Mouse (Mus musculus) neural tube, embryonic 12.5 days (tissue): ENCODE results near the gene Ankef1. TPM values are rescaled to one million over a fixed set of nuclear protein-coding genes. Genes with fewer than 3 reads are reported as not detected.

Experiments
- ATAC-seq: fragments of 200-750 bp; cut with Nextera tagmentation; 2 replicates; pipeline ENCODE4 v1.8.0; 2017; ENCODE audit warnings: low read depth, mild to moderate bottlenecking, moderate TSS enrichment, moderate library complexity; ENCODE audit not compliant: low FRiP score
- H3K27ac ChIP-seq: fragments of 300-500 bp; sonication (generic); 2 replicates; pipeline ENCODE4 v1.5.1; 2016
- H3K27me3 ChIP-seq: fragments of 300-500 bp; sonication (generic); replicated peaks from 2 replicates; pipeline ENCODE4 v1.6.1; 2016; ENCODE audit warnings: mild to moderate bottlenecking
- H3K36me3 ChIP-seq: fragments of 300-500 bp; sonication (generic); 2 replicates; pipeline ENCODE4 v1.6.1; 2016; ENCODE audit warnings: mild to moderate bottlenecking
- H3K4me1 ChIP-seq: fragments of 300-500 bp; sonication (generic); 2 replicates; pipeline ENCODE4 v1.6.1; 2016
- H3K4me2 ChIP-seq: fragments of 300-500 bp; sonication (generic); replicated peaks from 2 replicates; pipeline ENCODE4 v1.6.1; 2016; ENCODE audit warnings: mild to moderate bottlenecking
- H3K4me3 ChIP-seq: fragments of 300-500 bp; sonication (generic); 2 replicates; pipeline ENCODE4 v1.5.1; 2016
- H3K9ac ChIP-seq: fragments of 300-500 bp; sonication (generic); 2 replicates; pipeline ENCODE4 v1.6.1; 2016; ENCODE audit warnings: mild to moderate bottlenecking
- H3K9me3 ChIP-seq: fragments of 300-500 bp; sonication (generic); 2 replicates; pipeline ENCODE4 v1.6.1; 2016; ENCODE audit warnings: mild to moderate bottlenecking
- WGBS: fragments of 180-500 bp; shearing (Covaris S2); methylation state at CpG from one replicate; pipeline ENCODE4 v1.1.7; 2016; 5-methylcytosine and 5-hydroxymethylcytosine counted together
- polyA plus RNA-seq: library from polyadenylated mRNA; unstranded; fragments of >200 nt; fragmentation: Nextera tagmentation; extraction: Ambion mirVana; gene quantifications from 2 replicates; pipeline ENCODE4 v1.2.1, GENCODE M21; 2016

Gene Ankef1
- 0.44 and 0.59 TPM in 2 replicates for polyA plus RNA-seq

DNA sequence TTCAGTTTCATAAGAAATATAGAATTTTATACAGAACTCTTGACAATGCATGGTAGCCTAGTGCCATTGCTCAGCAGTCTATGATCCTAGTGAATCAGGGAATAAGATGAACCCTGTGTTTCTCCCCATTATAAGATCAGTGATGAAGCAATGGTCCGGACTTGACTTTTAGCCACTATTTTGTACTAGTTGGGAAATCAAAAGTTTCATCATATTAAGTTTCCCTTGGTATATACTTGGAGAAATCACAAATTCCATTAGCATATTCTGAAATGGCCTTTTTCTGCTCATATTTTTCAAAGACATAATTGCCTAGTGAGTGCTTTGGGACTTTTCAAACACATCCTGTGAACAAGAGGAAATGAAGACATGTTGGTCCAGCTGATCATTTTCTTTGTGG is at the start of gene Ankef1:
Gene Ankef1 (plus strand): TSS at position 260 of the 400 bp plus-strand sequence.
- Histone ChIP-seq H3K4me2 (no peak within 1 kb of the TSS), H3K4me1 (no peaks in the 10 kb centered on the region), H3K27me3 (no peaks in the 10 kb centered on the region), H3K9me3 (no peaks in the 10 kb centered on the region), H3K27ac (no peak within 1 kb of the TSS), H3K36me3 (no peaks in the 10 kb centered on the region), H3K9ac (no peak within 1 kb of the TSS), H3K4me3 (no peak within 1 kb of the TSS)
- 89% methylated on average over 1 of the region's 1 CpGs for WGBS
- no peak for ATAC-seq

- Histone ChIP-seq H3K36me3 (no peaks in the 10 kb centered on the region), H3K9ac (no peak overlapping the region), H3K4me1 (no peaks in the 10 kb centered on the region), H3K4me3 (no peak overlapping the region), H3K4me2 (no peak overlapping the region), H3K27ac (no peak overlapping the region), H3K9me3 (no peaks in the 10 kb centered on the region), H3K27me3 (no peaks in the 10 kb centered on the region)
- ATAC-seq: no peak
- WGBS: 81% methylated on average over 2 of the region's 2 CpGs
Measured at GRCm38 (mm10) chr2:136456468-136456867, 45.2 kb upstream of the Ankef1 start.

- Histone ChIP-seq H3K4me3 (no peak overlapping the region), H3K9ac (no peak overlapping the region), H3K27ac (no peak overlapping the region), H3K27me3 (no peaks in the 10 kb centered on the region), H3K9me3 (no peaks in the 10 kb centered on the region), H3K4me1 (no peaks in the 10 kb centered on the region), H3K4me2 (no peak overlapping the region), H3K36me3 (no peaks in the 10 kb centered on the region)
- no peak for ATAC-seq
- WGBS: 82% methylated on average over 3 of the region's 3 CpGs
Measured at GRCm38 (mm10) chr2:136456875-136457274, 44.8 kb upstream of the Ankef1 start.

- ATAC-seq: no peak
- no peak overlapping the region for H3K4me2 ChIP-seq
Measured at GRCm38 (mm10) chr2:136477656-136478055, 24.1 kb upstream of the Ankef1 start.

GRCm38 (mm10) chr2:136482269-136482668 is 19.4 kb upstream of the Ankef1 start:
- no peak overlapping the region for H3K4me2 ChIP-seq
- H3K9me3 ChIP-seq: no peaks in the 10 kb centered on the region
- no peak overlapping the region for H3K27ac ChIP-seq
- H3K4me1 ChIP-seq: no peaks in the 10 kb centered on the region
- 80% methylated on average over 5 of the region's 5 CpGs for WGBS
- ATAC-seq: no peak
- H3K27me3 ChIP-seq: no peaks in the 10 kb centered on the region
- no peak overlapping the region for H3K4me3 ChIP-seq
- H3K36me3 ChIP-seq: no peaks in the 10 kb centered on the region
- no peak overlapping the region for H3K9ac ChIP-seq

More at GRCm38 (mm10) chr2:136477656-136478055, 24.1 kb upstream of the Ankef1 start:
- WGBS: 85% methylated on average over 3 of the region's 3 CpGs
- H3K27ac ChIP-seq: no peak overlapping the region
- H3K9ac ChIP-seq: no peak overlapping the region
- H3K9me3 ChIP-seq: no peaks in the 10 kb centered on the region
- H3K36me3 ChIP-seq: no peaks in the 10 kb centered on the region
- no peaks in the 10 kb centered on the region for H3K4me1 ChIP-seq
- no peak overlapping the region for H3K4me3 ChIP-seq
- H3K27me3 ChIP-seq: no peaks in the 10 kb centered on the region

DNA sequence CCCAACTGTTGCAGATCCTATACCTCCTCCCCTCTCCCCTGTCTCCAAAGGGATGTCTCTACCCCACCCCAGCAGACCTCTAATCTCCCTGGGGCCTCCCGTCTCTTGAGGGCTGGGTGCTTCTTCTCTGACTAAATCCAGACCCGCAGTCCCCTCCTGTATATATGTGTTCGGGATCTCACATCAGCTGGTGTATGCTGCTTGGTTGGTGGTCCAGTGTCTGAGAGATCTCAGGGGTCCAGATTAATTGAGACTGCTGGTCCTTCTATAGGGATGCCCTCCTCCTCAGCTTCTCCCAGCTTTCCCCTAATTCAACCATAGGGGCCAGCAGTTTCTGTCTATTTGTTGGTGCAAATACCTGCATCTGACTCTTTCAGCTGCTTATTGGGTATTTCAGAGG is 18.7 kb upstream of the Ankef1 start:
- ATAC-seq: no peak
- H3K27ac ChIP-seq: no peak overlapping the region
- no peaks in the 10 kb centered on the region for H3K27me3 ChIP-seq
- H3K36me3 ChIP-seq: no peaks in the 10 kb centered on the region
- H3K4me1 ChIP-seq: no peaks in the 10 kb centered on the region
- no peak overlapping the region for H3K4me2 ChIP-seq
- WGBS: 87% methylated on average over 3 of the region's 3 CpGs
- H3K9me3 ChIP-seq: no peaks in the 10 kb centered on the region
- H3K4me3 ChIP-seq: no peak overlapping the region
- no peak overlapping the region for H3K9ac ChIP-seq

DNA sequence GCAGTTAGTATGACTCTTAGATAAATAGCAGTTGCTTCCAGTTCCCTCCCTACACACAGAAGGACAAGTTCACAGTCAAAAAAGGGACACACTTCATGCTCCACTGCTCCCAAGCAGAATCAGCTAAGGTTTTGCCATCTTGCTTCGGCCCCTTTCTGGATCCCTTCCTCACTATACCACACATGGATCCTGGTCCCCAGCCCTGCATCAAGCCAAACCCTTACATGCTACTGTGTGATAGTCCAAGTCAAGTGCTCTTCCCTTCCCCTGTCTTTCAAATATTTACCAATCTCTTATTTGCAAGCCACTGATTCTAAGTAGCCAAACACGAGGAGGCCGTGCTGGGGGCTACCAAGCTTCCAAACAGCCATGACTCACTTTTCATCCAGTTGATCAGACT is 16.8 kb upstream of the Ankef1 start:
- Histone ChIP-seq H3K27ac (no peak overlapping the region), H3K9me3 (no peaks in the 10 kb centered on the region), H3K4me2 (no peak overlapping the region), H3K9ac (no peak overlapping the region), H3K4me1 (no peaks in the 10 kb centered on the region), H3K27me3 (no peaks in the 10 kb centered on the region), H3K36me3 (no peaks in the 10 kb centered on the region), H3K4me3 (no peak overlapping the region)
- 76% methylated on average over 3 of the region's 3 CpGs for WGBS
- ATAC-seq: no peak

GRCm38 (mm10) chr2:136485401-136485800 is 16.3 kb upstream of the Ankef1 start:
- H3K4me2 ChIP-seq: no peak overlapping the region
- H3K4me3 ChIP-seq: no peak overlapping the region
- WGBS: 96% methylated on average over 1 of the region's 1 CpGs

DNA sequence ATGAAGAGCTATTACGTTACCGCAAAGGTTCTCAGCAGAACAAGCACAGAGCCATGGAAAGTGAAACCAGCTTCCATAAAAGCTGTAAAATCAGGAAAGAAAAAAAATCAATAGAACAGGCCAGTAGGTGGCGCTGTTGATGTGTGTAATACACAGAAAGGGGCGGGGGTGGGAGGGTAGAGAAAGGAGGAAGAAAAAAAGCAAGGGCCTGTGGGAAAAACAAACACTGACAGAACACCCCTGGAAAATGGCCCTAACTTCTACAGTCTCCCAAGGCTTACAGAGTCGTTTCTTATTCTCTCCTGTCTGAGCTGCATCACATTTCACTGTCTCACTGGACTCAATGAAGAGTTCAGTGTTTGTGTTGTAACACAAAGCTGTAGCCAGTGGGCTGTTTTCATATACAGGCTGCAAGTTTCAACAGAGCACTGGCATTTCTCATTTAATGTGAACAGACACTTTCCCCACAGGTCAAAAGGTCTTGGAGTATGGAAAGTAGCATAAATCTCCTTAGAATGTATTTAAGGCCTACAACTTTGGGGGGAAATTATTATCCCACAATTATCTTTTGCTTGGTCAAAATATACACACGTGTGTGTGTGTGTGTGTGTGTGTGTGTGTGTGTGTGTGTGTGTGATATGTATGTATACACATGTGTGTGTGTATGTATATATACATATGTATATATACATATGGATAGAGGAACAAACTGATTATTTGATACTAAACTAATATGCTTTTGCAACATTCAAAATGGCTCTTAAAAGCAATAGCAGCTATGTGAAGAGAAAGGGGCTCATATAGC is 15.7 kb upstream of the Ankef1 start:
- Histone ChIP-seq H3K9me3 (no peaks in the 10 kb centered on the region), H3K4me2 (no peak overlapping the region), H3K4me3 (no peak overlapping the region), H3K27ac (no peak overlapping the region), H3K36me3 (no peaks in the 10 kb centered on the region), H3K9ac (no peak overlapping the region), H3K27me3 (no peaks in the 10 kb centered on the region), H3K4me1 (no peaks in the 10 kb centered on the region)
- WGBS: 17% methylated on average over 6 of the region's 6 CpGs
- ATAC-seq: peak; percentile 82

More at GRCm38 (mm10) chr2:136485401-136485800, 16.3 kb upstream of the Ankef1 start:
- peak; percentile 44; the same call in 1 of the 2 replicates for ATAC-seq
- H3K9me3 ChIP-seq: no peaks in the 10 kb centered on the region
- no peaks in the 10 kb centered on the region for H3K27me3 ChIP-seq
- H3K36me3 ChIP-seq: no peaks in the 10 kb centered on the region
- no peaks in the 10 kb centered on the region for H3K4me1 ChIP-seq
- H3K9ac ChIP-seq: no peak overlapping the region
- H3K27ac ChIP-seq: no peak overlapping the region

DNA sequence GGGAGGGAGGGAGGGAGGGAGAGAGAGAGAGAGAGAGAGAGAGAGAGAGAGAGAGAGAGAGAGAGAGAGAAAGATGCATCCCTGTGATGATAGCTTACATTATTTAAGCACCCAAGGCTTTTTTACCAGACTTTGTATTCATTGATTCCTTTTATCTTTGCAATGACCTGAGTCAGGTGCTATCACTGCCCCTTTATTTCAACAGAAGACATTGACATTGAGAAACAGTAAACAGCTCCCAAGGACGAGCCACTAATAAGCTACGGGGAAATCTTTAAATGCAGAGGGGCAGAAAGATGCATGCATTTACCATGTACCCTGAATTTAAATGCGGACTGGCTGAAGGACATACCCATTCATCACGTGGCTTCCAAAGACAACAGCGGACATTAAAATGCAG is 14.7 kb upstream of the Ankef1 start:
- Histone ChIP-seq H3K27me3 (no peaks in the 10 kb centered on the region), H3K36me3 (no peaks in the 10 kb centered on the region), H3K9ac (no peak overlapping the region), H3K4me2 (no peak overlapping the region), H3K4me3 (no peak overlapping the region), H3K4me1 (no peaks in the 10 kb centered on the region), H3K9me3 (no peaks in the 10 kb centered on the region), H3K27ac (no peak overlapping the region)
- no peak for ATAC-seq
- 74% methylated on average over 5 of the region's 5 CpGs for WGBS

GRCm38 (mm10) chr2:136511073-136511472 is 9.4 kb downstream of the Ankef1 start:
- Histone ChIP-seq H3K9me3 (no peaks in the 10 kb centered on the region), H3K9ac (no peak overlapping the region), H3K4me3 (no peak overlapping the region), H3K27ac (no peak overlapping the region), H3K27me3 (no peaks in the 10 kb centered on the region), H3K4me1 (peaks cover 7% of the 10 kb centered on the region), H3K4me2 (no peak overlapping the region), H3K36me3 (no peaks in the 10 kb centered on the region)
- ATAC-seq: peak; percentile 88
- 14% methylated on average over 5 of the region's 5 CpGs for WGBS

DNA sequence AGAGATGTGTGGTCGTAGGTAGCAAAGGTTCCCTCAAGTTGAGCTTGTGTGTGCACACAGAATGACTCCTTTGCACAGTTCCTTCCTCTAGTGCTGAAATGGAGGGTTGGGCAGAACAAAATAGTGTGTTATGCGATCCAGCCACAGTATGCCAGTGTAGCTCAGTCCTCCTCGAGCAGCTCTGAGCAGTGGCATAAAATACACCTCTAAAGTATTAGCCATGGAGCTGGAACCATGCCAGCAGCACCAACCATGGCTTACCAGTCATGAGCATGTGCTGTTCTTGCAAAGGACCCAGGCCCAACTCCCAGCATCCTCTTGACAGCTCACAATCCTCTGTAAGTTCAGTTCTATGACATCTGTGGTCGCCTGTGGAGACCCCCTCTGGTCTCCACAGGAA is 10.0 kb downstream of the Ankef1 start:
- no peaks in the 10 kb centered on the region for H3K36me3 ChIP-seq
- H3K27ac ChIP-seq: no peak overlapping the region
- no peaks in the 10 kb centered on the region for H3K27me3 ChIP-seq
- whole genome bisulfite sequencing: 59% methylated on average over 4 of the region's 4 CpGs
- peak; percentile 67 for ATAC-seq
- no peak overlapping the region for H3K4me2 ChIP-seq
- H3K9ac ChIP-seq: no peak overlapping the region
- no peak overlapping the region for H3K4me3 ChIP-seq
- H3K4me1 ChIP-seq: peaks cover 7% of the 10 kb centered on the region
- H3K9me3 ChIP-seq: no peaks in the 10 kb centered on the region

DNA sequence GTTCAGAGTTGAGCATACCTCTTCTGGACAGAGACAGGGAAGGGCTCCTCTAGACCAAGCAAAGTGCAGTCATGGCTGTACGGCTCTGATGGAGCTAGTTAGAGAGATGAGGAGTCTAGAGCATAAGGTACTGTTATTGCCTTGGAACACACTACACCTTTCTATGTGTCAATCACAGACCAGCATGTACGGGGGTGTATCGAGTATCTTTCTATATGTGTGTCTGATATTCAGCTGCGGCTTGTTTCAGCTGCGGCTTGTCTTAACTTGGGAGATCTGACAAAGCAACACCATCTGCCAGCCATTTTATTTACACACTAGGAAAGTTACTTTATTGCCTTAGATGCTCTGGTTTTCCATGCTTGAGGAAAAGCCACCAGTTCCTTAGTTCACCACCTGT is 11.1 kb downstream of the Ankef1 start:
- H3K9me3 ChIP-seq: no peaks in the 10 kb centered on the region
- H3K9ac ChIP-seq: no peak overlapping the region
- ATAC-seq: no peak
- H3K27me3 ChIP-seq: no peaks in the 10 kb centered on the region
- H3K4me3 ChIP-seq: no peak overlapping the region
- H3K4me1 ChIP-seq: peaks cover 7% of the 10 kb centered on the region
- H3K36me3 ChIP-seq: no peaks in the 10 kb centered on the region
- H3K27ac ChIP-seq: no peak overlapping the region
- WGBS: 89% methylated on average over 5 of the region's 5 CpGs
- H3K4me2 ChIP-seq: no peak overlapping the region
